Comparison of ENCODE assay signal across 30 mouse cellular contexts in genomic region chr11:104088519-104088918, GRCm38 (mm10). TPM values are rescaled to one million over a fixed set of nuclear protein-coding genes. Genes with fewer than 3 reads are reported as not detected.
A peak's percentile ranks its signal among the peaks of the same experiment; 100 is the strongest.
DNase-seq lines count a peak whose midpoint lies in the region; ATAC-seq lines count a peak whose summit lies in the region.
"Had no signal": no experiment of that assay in that cellular context is flagged by ENCODE, and none has a peak within 500 bp of the region (broad histone marks: within the 10 kb centered on the region; RNA-seq: fewer than 3 reads in every experiment).

No protein-coding gene starts in this region.

- WGBS in forebrain, embryonic 16.5 days = 40% methylated on average over 10 of the region's 10 CpGs
- WGBS in forebrain, embryonic 13.5 days = 38% methylated on average over 10 of the region's 10 CpGs
- WGBS in midbrain, embryonic 13.5 days = 36% methylated on average over 10 of the region's 10 CpGs
- 51% methylated on average over 10 of the region's 10 CpGs for WGBS in midbrain, embryonic 10.5 days
- 27% methylated on average over 10 of the region's 10 CpGs for WGBS in hindbrain, embryonic 16.5 days

- H3K4me3 ChIP-seq in forebrain, embryonic 16.5 days (replicated peaks; ENCODE audit: low read length) = no peak overlapping the region
- H3K4me3 ChIP-seq in forebrain, embryonic 13.5 days = no peak overlapping the region
- no peak overlapping the region for H3K4me3 ChIP-seq in midbrain, embryonic 13.5 days (replicated peaks)
- no peak overlapping the region for H3K4me3 ChIP-seq in midbrain, embryonic 10.5 days
- no peak overlapping the region for H3K4me3 ChIP-seq in hindbrain, embryonic 16.5 days (ENCODE audit: low read length)
- H3K4me3 ChIP-seq: gastrocnemius, adult 2 months; liver, embryonic 12.5 days; megakaryocyte, embryonic 14.5 days; stomach, embryonic 15.5 days had no signal

- ATAC-seq in forebrain, embryonic 16.5 days = peak; percentile 62
- no peak for ATAC-seq in forebrain, embryonic 13.5 days
- ATAC-seq in midbrain, embryonic 13.5 days = 0 out of 2 replicates have a peak, but pooled peaks have one; percentile 34
- ATAC-seq in hindbrain, embryonic 16.5 days = peak; percentile 50; the same call in 1 of the 2 replicates
- ATAC-seq: inflammation-experienced regulatory T-cells, adult 6 months; liver, embryonic 12.5 days; liver, postnatal 0 days; lung, postnatal 0 days; Patski had no signal

- H3K36me3 ChIP-seq in forebrain, embryonic 16.5 days (ENCODE audit: control insufficient read depth, insufficient read depth) = no peaks in the 10 kb centered on the region
- no peaks in the 10 kb centered on the region for H3K36me3 ChIP-seq in forebrain, embryonic 13.5 days (ENCODE audit: poor library complexity, severe bottlenecking)
- no peaks in the 10 kb centered on the region for H3K36me3 ChIP-seq in midbrain, embryonic 13.5 days
- H3K36me3 ChIP-seq in midbrain, embryonic 10.5 days = no peaks in the 10 kb centered on the region
- no peaks in the 10 kb centered on the region for H3K36me3 ChIP-seq in hindbrain, embryonic 16.5 days (ENCODE audit: control insufficient read depth, insufficient read depth, low read length)
- H3K36me3 ChIP-seq: liver, embryonic 12.5 days; stomach, embryonic 15.5 days had no signal

- H3K9ac ChIP-seq in forebrain, embryonic 16.5 days (replicated peaks; ENCODE audit: low read depth, low read length) = no peak overlapping the region
- no peak overlapping the region for H3K9ac ChIP-seq in forebrain, embryonic 13.5 days
- H3K9ac ChIP-seq in midbrain, embryonic 13.5 days (replicated peaks) = no peak overlapping the region
- H3K9ac ChIP-seq in hindbrain, embryonic 16.5 days (ENCODE audit: low read depth, low read length) = no peak overlapping the region
- H3K9ac ChIP-seq: liver, embryonic 12.5 days; liver, postnatal 0 days; stomach, embryonic 15.5 days had no signal

- no peak overlapping the region for H3K27ac ChIP-seq in forebrain, embryonic 16.5 days (ENCODE audit: low read length)
- H3K27ac ChIP-seq in forebrain, embryonic 13.5 days = no peak overlapping the region
- no peak overlapping the region for H3K27ac ChIP-seq in midbrain, embryonic 13.5 days
- no peak overlapping the region for H3K27ac ChIP-seq in midbrain, embryonic 10.5 days (replicated peaks)
- H3K27ac ChIP-seq in hindbrain, embryonic 16.5 days (ENCODE audit: low read depth, low read length) = no peak overlapping the region
- H3K27ac ChIP-seq: gastrocnemius, adult 2 months; liver, embryonic 12.5 days; stomach, embryonic 15.5 days had no signal

- DNase-seq in midbrain, embryonic 10.5 days (ENCODE audit: low spot score) = no peak
- DNase-seq in right cerebral cortex, postnatal 25 days = no peak
- no peak for DNase-seq in layer of hippocampus, postnatal 36 days
- DNase-seq: adrenal gland, postnatal 25 days; cerebellum, adult 2 months; cerebellum, postnatal 14 days; gastrocnemius, adult 2 months; gastrocnemius, postnatal 36 days; heart, adult 18-20 months; heart, postnatal 36 days; kidney, adult 11 months; kidney, postnatal 14 days; left cerebral cortex, postnatal 4 days; liver, postnatal 0 days; lung, postnatal 4 days; right cerebral cortex, postnatal 14 days had no signal

- H3K27me3 ChIP-seq in forebrain, embryonic 16.5 days (replicated peaks; ENCODE audit: control insufficient read depth, insufficient read depth, low read length) = no peaks in the 10 kb centered on the region
- H3K27me3 ChIP-seq in forebrain, embryonic 13.5 days = no peaks in the 10 kb centered on the region
- no peaks in the 10 kb centered on the region for H3K27me3 ChIP-seq in midbrain, embryonic 13.5 days
- no peaks in the 10 kb centered on the region for H3K27me3 ChIP-seq in midbrain, embryonic 10.5 days (ENCODE audit: low read depth, poor library complexity, severe bottlenecking)
- H3K27me3 ChIP-seq in hindbrain, embryonic 16.5 days (replicated peaks; ENCODE audit: control insufficient read depth, insufficient read depth, low read length) = no peaks in the 10 kb centered on the region
- H3K27me3 ChIP-seq: liver, embryonic 12.5 days; stomach, embryonic 15.5 days had no signal

- H3K9me3 ChIP-seq in forebrain, embryonic 16.5 days (ENCODE audit: control insufficient read depth, low read length) = no peaks in the 10 kb centered on the region
- no peaks in the 10 kb centered on the region for H3K9me3 ChIP-seq in forebrain, embryonic 13.5 days (replicated peaks)
- H3K9me3 ChIP-seq in midbrain, embryonic 13.5 days = no peaks in the 10 kb centered on the region
- H3K9me3 ChIP-seq in midbrain, embryonic 10.5 days (replicated peaks) = no peaks in the 10 kb centered on the region
- no peaks in the 10 kb centered on the region for H3K9me3 ChIP-seq in hindbrain, embryonic 16.5 days (ENCODE audit: control insufficient read depth, low read length)
- H3K9me3 ChIP-seq: liver, embryonic 12.5 days; megakaryocyte, embryonic 14.5 days; stomach, embryonic 15.5 days had no signal

- no peak overlapping the region for H3K4me2 ChIP-seq in forebrain, embryonic 16.5 days (ENCODE audit: low read length)
- no peak overlapping the region for H3K4me2 ChIP-seq in forebrain, embryonic 13.5 days
- H3K4me2 ChIP-seq in midbrain, embryonic 13.5 days (replicated peaks) = no peak overlapping the region
- H3K4me2 ChIP-seq in hindbrain, embryonic 16.5 days (ENCODE audit: low read length) = no peak overlapping the region
- H3K4me2 ChIP-seq: heart, embryonic 11.5 days; liver, embryonic 12.5 days; stomach, embryonic 15.5 days had no signal

- no peaks in the 10 kb centered on the region for H3K4me1 ChIP-seq in forebrain, embryonic 16.5 days (replicated peaks; ENCODE audit: control insufficient read depth, insufficient read depth, low read length)
- no peaks in the 10 kb centered on the region; the same call in 1 of the 2 replicates for H3K4me1 ChIP-seq in forebrain, embryonic 13.5 days
- H3K4me1 ChIP-seq in midbrain, embryonic 13.5 days (replicated peaks) = peaks cover 7% of the 10 kb centered on the region; the same call in 1 of the 2 replicates
- H3K4me1 ChIP-seq in midbrain, embryonic 10.5 days = peaks cover 21% of the 10 kb centered on the region
- H3K4me1 ChIP-seq in hindbrain, embryonic 16.5 days (ENCODE audit: control insufficient read depth, insufficient read depth, low read depth, low read length) = peaks cover 3% of the 10 kb centered on the region; the same call in 1 of the 2 replicates
- H3K4me1 ChIP-seq: liver, embryonic 12.5 days; megakaryocyte, embryonic 14.5 days; stomach, embryonic 15.5 days had no signal

RNA-seq across cellular contexts. Expression of gene Crhr1, which starts 44.1 kb away (rescaled TPM):
- 5.2 and 6.3 TPM in 2 replicates for polyA plus RNA-seq in forebrain, embryonic 16.5 days (2015; fragmentation: Nextera tagmentation; extraction: Ambion mirVana)
- 1.2 and 1.9 TPM in 2 replicates for polyA plus RNA-seq in forebrain, embryonic 13.5 days (2015; fragmentation: Nextera tagmentation; extraction: Ambion mirVana)
- 2.2 and 2.3 TPM in 2 replicates for polyA plus RNA-seq in midbrain, embryonic 13.5 days (2015; fragmentation: Nextera tagmentation; extraction: Ambion mirVana)
- 0.10 and 0.12 TPM in 2 replicates for polyA plus RNA-seq in midbrain, embryonic 10.5 days (2016; fragmentation: Nextera tagmentation; extraction: Ambion mirVana)
- polyA plus RNA-seq in hindbrain, embryonic 16.5 days (2015; fragmentation: Nextera tagmentation; extraction: Ambion mirVana) = 9.0 and 10.2 TPM in 2 replicates
- 1 to 10 TPM; 7.1 to 8.8 TPM for total RNA-seq in layer of hippocampus, postnatal 36 days (2021)
- total RNA-seq: gastrocnemius, adult 2 months; gastrocnemius, postnatal 36 days; heart, adult 18-20 months; heart, postnatal 36 days; MEL; monocyte, adult 5-6 weeks had no signal
- polyA plus RNA-seq: heart, embryonic 11.5 days; heart, embryonic 16.5 days; inflammation-experienced regulatory T-cells, adult 6 months; liver, embryonic 12.5 days; liver, postnatal 0 days; lung, postnatal 0 days; Patski had no signal
